Mouse (Mus musculus) kidney, adult 2 months (tissue): ENCODE measurements at regions not wholly inside any gene's neighbourhood (a gene's known extent, or its start where the extent isn't known, plus 50 kb on each side); places are given as distances from the start of the nearest gene placed in this dataset.

ENCODE experiments used
- CTCF ChIP-seq: fragments of 200-500 bp; conservative IDR thresholded peaks from 2 replicates; pipeline ENCODE4 v1.5.1; 2011; ENCODE audit warnings: low read depth, mild to moderate bottlenecking, control low read depth, low read length, moderate library complexity, mixed read lengths; ENCODE audit not compliant: insufficient read depth, insufficient read length
- POLR2A ChIP-seq: fragments of 200-500 bp; IDR thresholded peaks from one replicate; pipeline ENCODE4 v1.6.1; 2011; ENCODE audit warnings: low read depth, low read length, control low read depth

DNA sequence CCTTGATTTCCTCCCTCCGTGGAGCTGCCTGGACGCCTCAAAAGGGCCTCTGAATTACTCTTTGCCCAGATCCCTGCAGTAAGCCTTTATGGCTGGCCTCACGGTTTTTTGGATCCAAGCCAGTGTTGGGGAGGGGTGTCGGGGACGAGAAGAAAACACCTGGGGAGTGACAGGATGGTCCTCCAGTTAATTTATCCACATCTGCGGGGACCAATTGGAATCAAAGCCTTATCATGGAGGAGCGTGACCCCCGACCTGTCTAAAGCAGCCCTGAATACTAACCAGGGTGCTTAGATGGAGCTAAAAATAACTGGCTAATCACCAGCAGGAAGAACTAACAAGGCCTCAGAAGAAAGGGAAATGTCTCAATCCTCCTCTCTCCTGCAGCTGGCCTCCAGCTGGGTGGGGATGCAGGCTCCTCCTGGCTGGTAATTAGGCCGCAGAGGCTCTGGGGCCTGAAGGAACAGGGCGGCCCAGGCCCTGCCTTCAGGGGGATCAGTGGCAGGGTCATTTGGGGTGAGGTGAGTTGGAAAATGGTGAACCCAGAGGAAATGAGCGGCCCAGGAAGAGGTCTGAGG is 107.2 kb upstream of the Atp1a1 start:
- no peak for TF ChIP-seq CTCF
- TF ChIP-seq POLR2A, result no peak
